ENCODE assay signal across 10 mouse cellular contexts in the genomic region with DNA sequence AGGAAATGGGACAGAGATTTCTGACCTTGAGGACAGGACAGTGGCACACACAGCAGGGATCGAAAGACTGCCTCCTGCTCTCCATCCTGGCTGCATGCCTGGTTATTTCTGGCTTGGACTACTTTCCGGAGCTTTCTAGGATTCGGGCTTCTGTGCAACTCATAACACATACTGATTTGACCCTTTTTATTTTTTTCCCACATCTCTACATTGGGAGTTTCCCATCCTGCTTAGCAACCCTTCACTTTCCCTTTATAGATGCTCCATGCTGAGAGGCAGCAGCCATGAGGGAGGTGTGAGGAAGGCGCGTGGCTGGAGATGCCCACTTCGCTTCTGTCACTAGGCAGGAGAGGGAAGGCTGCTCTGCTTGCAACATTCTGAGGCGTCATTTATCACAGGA.
DNase-seq lines count a peak whose midpoint lies in the region; ATAC-seq and TF ChIP-seq lines count a peak whose summit lies in the region.
"Had no signal": no experiment of that assay in that cellular context is flagged by ENCODE, and none has a peak within 500 bp of the region (broad histone marks: within the 10 kb centered on the region; RNA-seq: fewer than 3 reads in every experiment).

No protein-coding gene starts in this region.

- no peak for TF ChIP-seq POLR2A in lung, adult 2 months (IDR thresholded peaks at IDR 0.05; ENCODE audit: borderline replicate concordance, extremely low read depth, low read depth, low read length)

- 54% methylated on average over 7 of the region's 7 CpGs for WGBS in lung, adult 2 months
- 73% methylated on average over 7 of the region's 7 CpGs for WGBS in liver, postnatal 0 days (ENCODE audit: insufficient replicate concordance)

- 0 out of 2 replicates have a peak, but pooled peaks cover 2% of the 10 kb centered on the region for H3K27me3 ChIP-seq in liver, postnatal 0 days (ENCODE audit: insufficient read depth, low read length)
- H3K27me3 ChIP-seq: embryonic facial prominence, embryonic 15.5 days; Patski had no signal

- no peak overlapping the region for H3K9ac ChIP-seq in liver, postnatal 0 days (replicated peaks)
- H3K9ac ChIP-seq: embryonic facial prominence, embryonic 15.5 days had no signal

- no peak for TF ChIP-seq CTCF in lung, adult 2 months (IDR thresholded peaks at IDR 0.05; ENCODE audit: insufficient read depth, low read length)
- no peak for TF ChIP-seq CTCF in liver, postnatal 0 days (IDR thresholded peaks at IDR 0.05; ENCODE audit: low read depth)

- no peaks in the 10 kb centered on the region; the same call in 1 of the 2 replicates for H3K4me1 ChIP-seq in lung, adult 2 months (ENCODE audit: control insufficient read depth, insufficient read depth, low read length)
- no peaks in the 10 kb centered on the region for H3K4me1 ChIP-seq in liver, postnatal 0 days (ENCODE audit: insufficient read depth)
- H3K4me1 ChIP-seq: embryonic facial prominence, embryonic 15.5 days had no signal

- H3K4me2 ChIP-seq in liver, postnatal 0 days (ENCODE audit: low read depth, low read length), result no peak overlapping the region
- H3K4me2 ChIP-seq: embryonic facial prominence, embryonic 15.5 days had no signal

- TF ChIP-seq EP300 in liver, postnatal 0 days (IDR thresholded peaks at IDR 0.05; ENCODE audit: low read depth), result no peak

- H3K9me3 ChIP-seq in liver, postnatal 0 days (ENCODE audit: low read length), result no peaks in the 10 kb centered on the region
- H3K9me3 ChIP-seq: embryonic facial prominence, embryonic 15.5 days had no signal

- DNase-seq in lung, postnatal 10 days, result peak; percentile 74
- DNase-seq in lung, adult 2 months, result no peak
- peak; percentile 86 for DNase-seq in layer of hippocampus, adult 9-11 months
- peak; percentile 78 to 89 for DNase-seq in right cerebral cortex, postnatal 36 days (ENCODE audit: low spot score in 2 of 2)
- no peak for DNase-seq in thymus, postnatal 25 days
- DNase-seq in liver, result no peak
- DNase-seq in liver, postnatal 0 days, result no peak

- no peak overlapping the region for H3K27ac ChIP-seq in liver, postnatal 0 days (ENCODE audit: low read depth)
- H3K27ac ChIP-seq: embryonic facial prominence, embryonic 15.5 days had no signal

- peak; percentile 87 for ATAC-seq in frontal cortex, adult (ENCODE audit: low TSS enrichment)
- ATAC-seq in liver, postnatal 0 days, result no peak

- H3K36me3 ChIP-seq in liver, postnatal 0 days (replicated peaks; ENCODE audit: insufficient read depth, low read length), result no peaks in the 10 kb centered on the region
- H3K36me3 ChIP-seq: embryonic facial prominence, embryonic 15.5 days had no signal

- no peak overlapping the region for H3K4me3 ChIP-seq in lung, adult 2 months (replicated peaks; ENCODE audit: extremely low read depth, low read depth, low read length)
- H3K4me3 ChIP-seq in liver, postnatal 0 days (ENCODE audit: low read depth, low read length), result no peak overlapping the region
- H3K4me3 ChIP-seq: embryonic facial prominence, embryonic 15.5 days had no signal

Comparison
In these comparisons a context has a peak if more than half of its experiments do, and no peak if none do; other contexts are left out.
1. DNase-seq: peak in lung, postnatal 10 days (single experiment), layer of hippocampus, adult 9-11 months (single experiment) and right cerebral cortex, postnatal 36 days (2 of 2); none in lung, adult 2 months (single experiment), thymus, postnatal 25 days (single experiment), liver (single experiment) and liver, postnatal 0 days (single experiment).